ENCODE assay signal across 8 mouse cellular contexts in the genomic region with DNA sequence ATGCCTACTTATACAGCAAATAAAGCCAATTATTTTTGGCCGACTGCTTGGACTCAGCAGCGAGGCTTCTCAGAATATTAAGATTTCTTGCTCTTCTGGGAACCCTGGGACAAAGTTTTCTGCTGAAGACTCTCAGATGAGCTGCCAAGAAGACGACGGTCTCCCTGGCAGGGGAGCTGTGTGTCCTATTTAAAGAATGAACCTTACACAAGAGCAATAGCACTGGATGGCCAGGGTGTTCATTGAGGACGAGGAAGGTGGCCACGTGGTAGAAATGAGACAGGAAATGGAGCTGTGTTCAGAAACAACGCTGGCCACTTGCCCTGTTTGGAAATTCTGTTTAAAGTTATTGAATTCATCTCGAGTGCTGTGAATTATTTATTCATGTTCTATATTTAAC.
DNase-seq lines count a peak whose midpoint lies in the region; ATAC-seq and TF ChIP-seq lines count a peak whose summit lies in the region.

No protein-coding gene starts in this region.

- H3K36me3 ChIP-seq in forebrain, postnatal 0 days (ENCODE audit: insufficient read depth) = no peaks in the 10 kb centered on the region
- no peaks in the 10 kb centered on the region for H3K36me3 ChIP-seq in forebrain, embryonic 13.5 days (ENCODE audit: poor library complexity, severe bottlenecking)

- H3K9me3 ChIP-seq in forebrain, postnatal 0 days (ENCODE audit: low read length) = no peaks in the 10 kb centered on the region
- no peaks in the 10 kb centered on the region for H3K9me3 ChIP-seq in forebrain, embryonic 13.5 days (replicated peaks)

- WGBS in forebrain, postnatal 0 days = 48% methylated on average over 8 of the region's 8 CpGs
- 82% methylated on average over 8 of the region's 8 CpGs for WGBS in forebrain, embryonic 13.5 days

- no peaks in the 10 kb centered on the region for H3K27me3 ChIP-seq in forebrain, postnatal 0 days (ENCODE audit: insufficient read depth, low read length)
- H3K27me3 ChIP-seq in forebrain, embryonic 13.5 days = no peaks in the 10 kb centered on the region

- H3K9ac ChIP-seq in forebrain, postnatal 0 days = no peak overlapping the region
- H3K9ac ChIP-seq in forebrain, embryonic 13.5 days = no peak overlapping the region

- no peak overlapping the region for H3K4me2 ChIP-seq in forebrain, postnatal 0 days (ENCODE audit: low read depth)
- H3K4me2 ChIP-seq in forebrain, embryonic 13.5 days = no peak overlapping the region

- no peak overlapping the region for H3K4me3 ChIP-seq in forebrain, postnatal 0 days (ENCODE audit: low read depth, low read length)
- H3K4me3 ChIP-seq in forebrain, embryonic 13.5 days = no peak overlapping the region

- peaks cover 5% of the 10 kb centered on the region; the same call in 1 of the 2 replicates for H3K4me1 ChIP-seq in forebrain, postnatal 0 days (ENCODE audit: insufficient read depth)
- H3K4me1 ChIP-seq in forebrain, embryonic 13.5 days = no peaks in the 10 kb centered on the region

- H3K27ac ChIP-seq in forebrain, postnatal 0 days (ENCODE audit: low read depth, low read length) = no peak overlapping the region
- no peak overlapping the region for H3K27ac ChIP-seq in forebrain, embryonic 13.5 days

- DNase-seq in forebrain, postnatal 0 days = peak; percentile 20
- DNase-seq in urinary bladder, postnatal 14 days (ENCODE audit: low spot score) = peak; percentile 33
- no peak for DNase-seq in urinary bladder, adult 2 months (ENCODE audit: low spot score)
- peak; percentile 84 for DNase-seq in kidney, adult 9 months
- DNase-seq in lung, postnatal 14 days = peak; percentile 84
- no peak for DNase-seq in spleen, postnatal 36 days (ENCODE audit: low spot score in 2 of 2)
- DNase-seq in c-Kit-positive CD71-positive TER-119-positive erythroid progenitor cells, embryonic 14.5 days (ENCODE audit: low spot score) = no peak

- no peak for ATAC-seq in forebrain, postnatal 0 days
- no peak for ATAC-seq in forebrain, embryonic 13.5 days

- no peak for TF ChIP-seq CTCF in forebrain, postnatal 0 days (IDR thresholded peaks at IDR 0.05; ENCODE audit: low read depth)

Comparison
In these comparisons a context has a peak if more than half of its experiments do, and no peak if none do; other contexts are left out.
1. DNase-seq: peak in forebrain, postnatal 0 days (single experiment), urinary bladder, postnatal 14 days (single experiment), kidney, adult 9 months (single experiment) and lung, postnatal 14 days (single experiment); none in urinary bladder, adult 2 months (single experiment), spleen, postnatal 36 days (0 of 2) and c-Kit-positive CD71-positive TER-119-positive erythroid progenitor cells, embryonic 14.5 days (single experiment).